Mouse (Mus musculus) CH12.LX (cell line): ENCODE measurements around the gene Fcgbp. TPM values are rescaled to one million over a fixed set of nuclear protein-coding genes. Genes with fewer than 3 reads are reported as not detected.

Experiments
- DNase-seq: peaks from one replicate; pipeline ENCODE4 v3.0.0-alpha.2; 2013; ENCODE audit errors: extremely low read depth
- H3K27ac ChIP-seq: 2 replicates; pipeline ENCODE4 v1.5.1; 2012; ENCODE audit warnings: low read depth, mild to moderate bottlenecking, control low read depth, moderate library complexity; ENCODE audit not compliant: insufficient read depth
- H3K27me3 ChIP-seq: replicated peaks from 2 replicates; pipeline ENCODE3; 2012; ENCODE audit warnings: inconsistent platforms
- H3K36me3 ChIP-seq, 2 experiments: replicated peaks in 1 of 2; 2 replicates each; pipeline versions ENCODE3 to v1.6.1; 2012; ENCODE audit warnings: inconsistent platforms in 1 of 2, low read length in 1 of 2, mild to moderate bottlenecking in 1 of 2, mixed read lengths in 1 of 2, moderate library complexity in 1 of 2; ENCODE audit not compliant: control insufficient read depth in 1 of 2, insufficient read depth in 1 of 2
- H3K4me1 ChIP-seq, 2 experiments: 2 replicates each; pipeline ENCODE4 v1.6.1; 2012; ENCODE audit warnings: inconsistent platforms in 1 of 2, moderate library complexity in 1 of 2; ENCODE audit not compliant: insufficient read depth in 2 of 2, control insufficient read depth in 1 of 2
- H3K4me2 ChIP-seq: 2 replicates; pipeline ENCODE4 v1.6.1; 2012; ENCODE audit warnings: low read depth, mild to moderate bottlenecking, control low read depth; ENCODE audit not compliant: poor library complexity, insufficient read depth, severe bottlenecking
- H3K4me3 ChIP-seq, 3 experiments: fragments of 150-350 bp in 1 of 3; sonication (generic) in 1 of 3; replicated peaks in 1 of 3; 2 replicates each; pipeline versions ENCODE3 to v1.5.1; 2011 to 2012; ENCODE audit warnings: low read depth in 2 of 3, low read length in 2 of 3, mild to moderate bottlenecking in 2 of 3, moderate library complexity in 2 of 3, control low read depth in 1 of 3, improper control_type of control experiment in 1 of 3, inconsistent platforms in 1 of 3, mixed read lengths in 1 of 3; ENCODE audit not compliant: poor library complexity in 1 of 3
- H3K79me2 ChIP-seq: replicated peaks from 2 replicates; pipeline ENCODE4 v1.6.1; 2012; ENCODE audit warnings: mild to moderate bottlenecking, moderate library complexity; ENCODE audit not compliant: control insufficient read depth, poor library complexity, insufficient read depth, severe bottlenecking; ENCODE audit errors: extremely low read depth
- H3K9ac ChIP-seq: 2 replicates; pipeline ENCODE4 v1.6.1; 2012; ENCODE audit warnings: low read depth, mild to moderate bottlenecking, control low read depth, moderate library complexity; ENCODE audit not compliant: insufficient read depth
- H3K9me3 ChIP-seq: replicated peaks from 2 replicates; pipeline ENCODE3; 2012; ENCODE audit warnings: low read length, inconsistent platforms, mixed read lengths
- BHLHE40 ChIP-seq: IDR thresholded peaks from 2 replicates; pipeline ENCODE4 v1.6.1; 2011; ENCODE audit warnings: mild to moderate bottlenecking, low read depth, low read length, improper control_type of control experiment
- CHD2 ChIP-seq: IDR thresholded peaks from 2 replicates; pipeline ENCODE4 v1.6.1; 2011; ENCODE audit warnings: low read length, improper control_type of control experiment
- CTCF ChIP-seq, 2 experiments: IDR thresholded peaks in 1 of 2; conservative IDR thresholded peaks in 1 of 2; 2 replicates each; pipeline ENCODE4 v1.5.1; 2011 to 2012; ENCODE audit warnings: low read depth in 2 of 2, low read length in 2 of 2, improper control_type of control experiment in 1 of 2, inconsistent platforms in 1 of 2, mild to moderate bottlenecking in 1 of 2, moderate library complexity in 1 of 2
- ELF1 ChIP-seq: IDR thresholded peaks from 2 replicates; pipeline ENCODE4 v1.6.1; 2014; ENCODE audit warnings: low read depth, mild to moderate bottlenecking, inconsistent platforms, low read length, improper control_type of control experiment
- EP300 ChIP-seq: IDR thresholded peaks from 2 replicates; pipeline ENCODE4 v1.6.1; 2011; ENCODE audit warnings: low read length, improper control_type of control experiment
- ETS1 ChIP-seq: conservative IDR thresholded peaks from 2 replicates; pipeline ENCODE4 v1.6.1; 2012; ENCODE audit warnings: low read depth, mild to moderate bottlenecking, inconsistent platforms, low read length, improper control_type of control experiment, moderate library complexity
- HCFC1 ChIP-seq: IDR thresholded peaks from 2 replicates; pipeline ENCODE4 v1.6.1; 2012; ENCODE audit warnings: low read depth, mild to moderate bottlenecking, inconsistent platforms, low read length, improper control_type of control experiment
- JUN ChIP-seq: IDR thresholded peaks from 2 replicates; pipeline ENCODE4 v1.6.1; 2011; ENCODE audit warnings: low read depth, mild to moderate bottlenecking, low read length, improper control_type of control experiment, moderate library complexity; ENCODE audit not compliant: insufficient read depth
- JUND ChIP-seq: conservative IDR thresholded peaks from 2 replicates; pipeline ENCODE4 v1.6.1; 2011; ENCODE audit warnings: low read depth, low read length, improper control_type of control experiment
- KAT2A ChIP-seq: IDR thresholded peaks from 2 replicates; pipeline ENCODE4 v1.6.1; 2012; ENCODE audit warnings: low read length, improper control_type of control experiment, inconsistent platforms; ENCODE audit not compliant: insufficient replicate concordance
- MAFK ChIP-seq: IDR thresholded peaks from 2 replicates; pipeline ENCODE4 v1.6.1; 2011; ENCODE audit warnings: low read length, improper control_type of control experiment; ENCODE audit not compliant: insufficient replicate concordance
- MAX ChIP-seq: IDR thresholded peaks from 2 replicates; pipeline ENCODE4 v1.6.1; 2011; ENCODE audit warnings: low read length, improper control_type of control experiment
- MAZ ChIP-seq: IDR thresholded peaks from 2 replicates; pipeline ENCODE4 v1.6.1; 2012; ENCODE audit warnings: low read depth, mild to moderate bottlenecking, inconsistent platforms, low read length, improper control_type of control experiment, moderate library complexity
- MXI1 ChIP-seq: IDR thresholded peaks from 2 replicates; pipeline ENCODE4 v1.6.1; 2011; ENCODE audit warnings: mild to moderate bottlenecking, low read depth, low read length, improper control_type of control experiment
- MYC ChIP-seq: IDR thresholded peaks from 2 replicates; pipeline ENCODE4 v1.6.1; 2011; ENCODE audit warnings: low read depth, mild to moderate bottlenecking, improper control_type of control experiment, low read length
- PAX5 ChIP-seq: IDR thresholded peaks from 2 replicates; pipeline ENCODE4 v1.6.1; 2012; ENCODE audit warnings: low read length, inconsistent platforms, mixed read lengths
- POLR2A ChIP-seq: IDR thresholded peaks from 2 replicates; pipeline ENCODE4 v1.6.1; 2011; ENCODE audit warnings: low read depth, mild to moderate bottlenecking, improper control_type of control experiment, low read length
- POLR2AphosphoS2 ChIP-seq: IDR thresholded peaks from 2 replicates; pipeline ENCODE4 v1.6.1; 2011; ENCODE audit warnings: low read depth, low read length, improper control_type of control experiment
- RAD21 ChIP-seq: IDR thresholded peaks from 2 replicates; pipeline ENCODE4 v1.6.1; 2011; ENCODE audit warnings: low read depth, mild to moderate bottlenecking, low read length, improper control_type of control experiment, moderate library complexity
- SIN3A ChIP-seq: IDR thresholded peaks from 2 replicates; pipeline ENCODE4 v1.6.1; 2012; ENCODE audit warnings: low read length, improper control_type of control experiment, inconsistent platforms
- SMC3 ChIP-seq: IDR thresholded peaks from 2 replicates; pipeline ENCODE4 v1.6.1; 2011; ENCODE audit warnings: low read depth, low read length, improper control_type of control experiment
- TBP ChIP-seq: conservative IDR thresholded peaks from 2 replicates; pipeline ENCODE4 v1.6.1; 2011; ENCODE audit warnings: low read depth, low read length, improper control_type of control experiment
- TCF12 ChIP-seq: IDR thresholded peaks from 2 replicates; pipeline ENCODE4 v1.6.1; 2014; ENCODE audit warnings: low read depth, mild to moderate bottlenecking, inconsistent platforms, low read length, improper control_type of control experiment
- USF1 ChIP-seq: IDR thresholded peaks from 2 replicates; pipeline ENCODE4 v1.6.1; 2014; ENCODE audit warnings: low read depth, mild to moderate bottlenecking, inconsistent platforms, low read length, improper control_type of control experiment
- USF2 ChIP-seq: conservative IDR thresholded peaks from 2 replicates; pipeline ENCODE4 v1.6.1; 2011; ENCODE audit warnings: low read depth, low read length, improper control_type of control experiment
- ZC3H11A ChIP-seq: IDR thresholded peaks from 2 replicates; pipeline ENCODE4 v1.6.1; 2012; ENCODE audit warnings: low read depth, mild to moderate bottlenecking, inconsistent platforms, low read length, improper control_type of control experiment
- ZKSCAN1 ChIP-seq: IDR thresholded peaks from 2 replicates; pipeline ENCODE4 v1.6.1; 2012; ENCODE audit warnings: low read depth, inconsistent platforms, low read length, improper control_type of control experiment, borderline replicate concordance
- ZNF384 ChIP-seq: IDR thresholded peaks from 2 replicates; pipeline ENCODE4 v1.6.1; 2012; ENCODE audit warnings: low read depth, low read length, improper control_type of control experiment, inconsistent platforms
- dilution Hi-C: fragments of 300-500 bp; cut with MboI; formaldehyde crosslinking; loops from 2 replicates; pipeline ENCODE4 v1.14.3; 2020; ENCODE audit warnings: low sequenced_read_pairs; ENCODE audit not compliant: extremely low pct_unique_long_range_greater_than_20kb, extremely low pct_ligation_motif_present
- in situ Hi-C: fragments of 300-500 bp; cut with MboI; formaldehyde crosslinking; loops from 3 replicates; pipeline ENCODE4 v1.14.3; 2019; ENCODE audit warnings: low sequenced_read_pairs, low pct_ligation_motif_present, low pct_unique_long_range_greater_than_20kb, mixed read lengths
- polyA plus RNA-seq: library from polyadenylated mRNA; unstranded; fragments of >175 nt; gene quantifications from 2 replicates; pipeline ENCODE4 v1.2.1, GENCODE M21; 2012; ENCODE audit warnings: low read depth; ENCODE audit not compliant: insufficient read length
- total RNA-seq, 2 experiments: library from RNA; depleted of rRNA; stranded (reverse); fragments of 300-350 nt in 1 of 2; fragments of >200 nt in 1 of 2; gene quantifications; 2 replicates each; pipeline ENCODE4 v1.2.3; 2012 to 2014

Fcgbp gene
- total and polyA plus RNA-seq, 3 experiments: not detected

DNA sequence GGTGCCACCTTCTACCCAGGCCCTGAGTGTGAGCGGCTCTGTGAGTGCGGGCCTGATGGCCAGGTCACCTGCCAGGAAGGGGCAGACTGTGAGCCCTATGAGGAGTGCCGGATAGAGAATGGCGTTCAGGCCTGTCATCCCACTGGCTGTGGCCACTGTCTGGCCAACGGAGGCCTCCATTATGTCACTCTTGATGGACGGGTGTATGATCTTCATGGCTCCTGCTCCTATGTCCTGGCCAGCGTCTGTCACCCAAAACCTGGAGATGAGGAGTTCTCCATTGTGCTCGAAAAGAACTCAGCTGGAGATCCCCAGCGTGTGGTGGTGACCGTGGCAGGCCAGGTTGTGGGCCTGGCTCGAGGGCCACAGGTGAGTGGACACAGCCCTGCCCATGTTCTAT, 35.2 kb downstream of the Fcgbp start:
- Histone ChIP-seq H3K4me1 (no peaks in the 10 kb centered on the region), H3K9ac (no peak overlapping the region), H3K4me3 (no peak overlapping the region), H3K27me3 (peaks cover 48% of the 10 kb centered on the region), H3K4me2 (no peak overlapping the region), H3K36me3 (no peaks in the 10 kb centered on the region), H3K79me2 (no peaks in the 10 kb centered on the region), H3K9me3 (no peaks in the 10 kb centered on the region), H3K27ac (no peak overlapping the region)
- no peak for DNase-seq
- TF ChIP-seq USF1 (no peak), SIN3A (no peak), MAX (no peak), HCFC1 (no peak), KAT2A (no peak), CHD2 (no peak), USF2 (no peak), TBP (no peak), PAX5 (no peak), POLR2AphosphoS2 (no peak), MAFK (no peak), BHLHE40 (no peak), MAZ (no peak), MYC (no peak)
- in situ Hi-C loops (no loop called here), dilution Hi-C loops (no loop called here)

DNA sequence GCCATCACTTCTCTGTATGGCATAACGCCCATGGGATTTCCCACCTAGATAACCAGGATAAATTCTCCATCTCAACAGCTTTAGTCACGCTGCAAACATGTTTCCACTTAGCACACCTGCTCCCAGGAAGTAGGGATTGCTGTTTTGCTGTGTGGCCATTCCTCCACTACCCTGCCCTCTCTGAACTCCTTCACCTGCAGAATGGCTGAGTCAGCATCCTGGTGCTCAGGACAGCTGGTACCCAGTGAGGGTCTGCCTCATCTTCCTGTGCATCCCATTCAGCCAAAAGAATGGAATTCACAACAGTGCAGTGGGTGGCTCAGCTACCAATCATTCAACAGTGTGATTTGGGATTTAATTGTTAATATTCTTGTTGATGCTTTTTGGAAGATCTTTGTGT, 43.6 kb downstream of the Fcgbp start:
- peaks cover 0 to 5% of the 10 kb centered on the region in 2 experiments; a peak in 1 of 4 replicates for H3K4me1 ChIP-seq
- in situ Hi-C loops: no loop called here
- TF ChIP-seq POLR2A (no peak), CTCF (conservative IDR thresholded peaks at IDR 0.05 in 1 of 2, IDR thresholded peaks at IDR 0.05 in 1 of 2; ENCODE audit: low read depth in 2 of 2, low read length in 2 of 2) (no peak), MAFK (peak; percentile 61), TCF12 (no peak)
- TF ChIP-seq, all 38 proteins: peak for 1
- H3K36me3 ChIP-seq: no peaks in the 10 kb centered on the region
- dilution Hi-C loops: no loop called here
- H3K4me3 ChIP-seq: no peak overlapping the region
- no peak for DNase-seq
- no peak overlapping the region for H3K27ac ChIP-seq
- H3K27me3 ChIP-seq: peaks cover 56% of the 10 kb centered on the region
- no peak overlapping the region for H3K9ac ChIP-seq
- no peaks in the 10 kb centered on the region for H3K79me2 ChIP-seq
- H3K4me2 ChIP-seq: no peak overlapping the region
- H3K9me3 ChIP-seq: no peaks in the 10 kb centered on the region

GRCm38 (mm10) chr7:28129166-28129565, 58.1 kb downstream of the Fcgbp start, which contains the start of gene 9530053A07Rik:
9530053A07Rik (plus strand) TSS chr7:28129466.
- in situ Hi-C loops: no loop called here
- Histone ChIP-seq H3K79me2 (no peaks in the 10 kb centered on the region), H3K4me3 (no peak within 1 kb of the TSS), H3K9ac (no peak within 1 kb of the TSS), H3K4me2 (no peak within 1 kb of the TSS), H3K9me3 (peaks cover 5% of the 10 kb centered on the region), H3K27ac (no peak within 1 kb of the TSS), H3K27me3 (peaks cover 85% of the 10 kb centered on the region), H3K36me3 (no peaks in the 10 kb centered on the region), H3K4me1 (peaks cover 4 to 10% of the 10 kb centered on the region in 2 experiments)
- dilution Hi-C loops: no loop called here
- no peak for DNase-seq
- TF ChIP-seq EP300: no peak
- no peak for TF ChIP-seq JUND
- no peak for TF ChIP-seq MXI1
- TF ChIP-seq ZNF384: no peak
- TF ChIP-seq RAD21: no peak
- TF ChIP-seq ZKSCAN1: no peak
- no peak for TF ChIP-seq CTCF (conservative IDR thresholded peaks at IDR 0.05 in 1 of 2, IDR thresholded peaks at IDR 0.05 in 1 of 2; ENCODE audit: low read depth in 2 of 2, low read length in 2 of 2)
- TF ChIP-seq PAX5: no peak
- no peak for TF ChIP-seq ZC3H11A
- no peak for TF ChIP-seq BHLHE40
- TF ChIP-seq TBP: no peak
- no peak for TF ChIP-seq ETS1
- no peak for TF ChIP-seq SMC3
- TF ChIP-seq JUN: no peak
- TF ChIP-seq ELF1: no peak
- no peak for TF ChIP-seq KAT2A
- no peak for TF ChIP-seq CHD2
